Mouse (Mus musculus): ENCODE data around the gene Ints1.

GRCm38 (mm10) chr5:139798168-139798900 is 22.9 kb upstream of the Ints1 start:
- no peak for TF ChIP-seq CTCF (IDR thresholded peaks at IDR 0.05; ENCODE audit: low read depth)
- TF ChIP-seq EP300 (optimal IDR thresholded peaks at IDR 0.05) = no peak

Measured in stomach, postnatal 0 days (tissue).